Mouse (Mus musculus) lung, adult 2 months (tissue): ENCODE results near the gene Rbp1.

Source experiments
- CTCF ChIP-seq: fragments of 200-500 bp; IDR thresholded peaks from 2 replicates; pipeline ENCODE4 v1.5.1; 2011; ENCODE audit warnings: mild to moderate bottlenecking, low read length, control low read depth; ENCODE audit not compliant: insufficient read depth
- POLR2A ChIP-seq: fragments of 200-500 bp; IDR thresholded peaks from 2 replicates; pipeline ENCODE4 v1.6.1; 2011; ENCODE audit warnings: low read depth, mild to moderate bottlenecking, control low read depth, low read length, borderline replicate concordance; ENCODE audit errors: extremely low read depth

GRCm38 (mm10) chr9:98400185-98400894 lies 22.4 kb upstream of the Rbp1 start:
- TF ChIP-seq CTCF (no peak), POLR2A (no peak)
